Mouse (Mus musculus): ENCODE measurements around the gene Habp4. TPM values are rescaled to one million over a fixed set of nuclear protein-coding genes. Genes with fewer than 3 reads are reported as not detected.

Habp4 gene
- polyA plus RNA-seq, 1 experiment: 17.6 TPM

GRCm38 (mm10) chr13:64152241-64152669 lies 9.4 kb upstream of the Habp4 start:
- Histone ChIP-seq H3K4me1 (ENCODE audit: control insufficient read depth, insufficient read depth, low read length) (peaks cover 16% of the 10 kb centered on the region), H3K4me3 (ENCODE audit: insufficient read depth, low read length) (peak overlapping the region; percentile 92), H3K27ac (ENCODE audit: insufficient read depth, low read depth, low read length) (peak overlapping the region; percentile 79)
- no peak for TF ChIP-seq POLR2A (IDR thresholded peaks at IDR 0.05; ENCODE audit: borderline replicate concordance, low read depth, low read length)
- TF ChIP-seq CTCF (IDR thresholded peaks at IDR 0.05; ENCODE audit: low read depth, low read length): no peak

- H3K27ac ChIP-seq (ENCODE audit: insufficient read depth, low read depth, low read length): peak overlapping the region; percentile 79
- H3K4me3 ChIP-seq (ENCODE audit: insufficient read depth, low read length): peak overlapping the region; percentile 92
- peaks cover 16% of the 10 kb centered on the region for H3K4me1 ChIP-seq (ENCODE audit: control insufficient read depth, insufficient read depth, low read length)
- no peak for TF ChIP-seq POLR2A (IDR thresholded peaks at IDR 0.05; ENCODE audit: borderline replicate concordance, low read depth, low read length)
- TF ChIP-seq CTCF (IDR thresholded peaks at IDR 0.05; ENCODE audit: low read depth, low read length): no peak
These were observed 8.9 kb upstream of the Habp4 start for GRCm38 (mm10) chr13:64152671-64153082.

GRCm38 (mm10) chr13:64153083-64153682 lies 8.4 kb upstream of the Habp4 start, which contains the start of gene Zfp367:
TSS of gene Zfp367 (minus strand) at chr13:64153202.
- TF ChIP-seq POLR2A (IDR thresholded peaks at IDR 0.05; ENCODE audit: borderline replicate concordance, low read depth, low read length) (no peak), CTCF (IDR thresholded peaks at IDR 0.05; ENCODE audit: low read depth, low read length) (no peak)

GRCm38 (mm10) chr13:64153751-64154267 lies 7.8 kb upstream of the Habp4 start:
- TF ChIP-seq POLR2A (IDR thresholded peaks at IDR 0.05; ENCODE audit: borderline replicate concordance, low read depth, low read length) (no peak), CTCF (IDR thresholded peaks at IDR 0.05; ENCODE audit: low read depth, low read length) (no peak)
- Histone ChIP-seq H3K4me3 (ENCODE audit: insufficient read depth, low read length) (peak overlapping the region; percentile 54), H3K27ac (ENCODE audit: insufficient read depth, low read depth, low read length) (peak overlapping the region; percentile 77), H3K4me1 (ENCODE audit: control insufficient read depth, insufficient read depth, low read length) (peaks cover 16% of the 10 kb centered on the region)

More at GRCm38 (mm10) chr13:64153083-64153682, 8.4 kb upstream of the Habp4 start, which contains the start of gene Zfp367:
- Histone ChIP-seq H3K27ac (ENCODE audit: insufficient read depth, low read depth, low read length) (peak within 1 kb of the TSS; percentile 79), H3K4me1 (ENCODE audit: control insufficient read depth, insufficient read depth, low read length) (peaks cover 16% of the 10 kb centered on the region), H3K4me3 (ENCODE audit: insufficient read depth, low read length) (peak within 1 kb of the TSS; percentile 92)

GRCm38 (mm10) chr13:64154651-64155050 lies 7.0 kb upstream of the Habp4 start:
- no peak overlapping the region for H3K4me3 ChIP-seq (ENCODE audit: insufficient read depth, low read length)
- no peak for TF ChIP-seq CTCF (IDR thresholded peaks at IDR 0.05; ENCODE audit: low read depth, low read length)
- TF ChIP-seq POLR2A (IDR thresholded peaks at IDR 0.05; ENCODE audit: borderline replicate concordance, low read depth, low read length): no peak
- peaks cover 12% of the 10 kb centered on the region for H3K4me1 ChIP-seq (ENCODE audit: control insufficient read depth, insufficient read depth, low read length)
- H3K27ac ChIP-seq (ENCODE audit: insufficient read depth, low read depth, low read length): no peak overlapping the region

- Histone ChIP-seq H3K4me1 (ENCODE audit: control insufficient read depth, insufficient read depth, low read length) (peaks cover 10% of the 10 kb centered on the region), H3K4me3 (ENCODE audit: insufficient read depth, low read length) (no peak overlapping the region), H3K27ac (ENCODE audit: insufficient read depth, low read depth, low read length) (no peak overlapping the region)
- TF ChIP-seq POLR2A (IDR thresholded peaks at IDR 0.05; ENCODE audit: borderline replicate concordance, low read depth, low read length) (no peak), CTCF (IDR thresholded peaks at IDR 0.05; ENCODE audit: low read depth, low read length) (no peak)
These were observed 6.5 kb upstream of the Habp4 start for GRCm38 (mm10) chr13:64155171-64155571.

GRCm38 (mm10) chr13:64156966-64157365 lies 4.7 kb upstream of the Habp4 start:
- H3K27ac ChIP-seq (ENCODE audit: insufficient read depth, low read depth, low read length): no peak overlapping the region
- no peak for TF ChIP-seq CTCF (IDR thresholded peaks at IDR 0.05; ENCODE audit: low read depth, low read length)
- no peak for TF ChIP-seq POLR2A (IDR thresholded peaks at IDR 0.05; ENCODE audit: borderline replicate concordance, low read depth, low read length)
- peaks cover 4% of the 10 kb centered on the region for H3K4me1 ChIP-seq (ENCODE audit: control insufficient read depth, insufficient read depth, low read length)
- H3K4me3 ChIP-seq (ENCODE audit: insufficient read depth, low read length): no peak overlapping the region

- peak overlapping the region; percentile 36; the same call in 1 of the 2 replicates for H3K27ac ChIP-seq (ENCODE audit: insufficient read depth, low read depth, low read length)
- TF ChIP-seq POLR2A (IDR thresholded peaks at IDR 0.05; ENCODE audit: borderline replicate concordance, low read depth, low read length) (no peak), CTCF (IDR thresholded peaks at IDR 0.05; ENCODE audit: low read depth, low read length) (no peak)
- H3K4me3 ChIP-seq (ENCODE audit: insufficient read depth, low read length): peak overlapping the region; percentile 92
- no peaks in the 10 kb centered on the region for H3K4me1 ChIP-seq (ENCODE audit: control insufficient read depth, insufficient read depth, low read length)
These were observed 440 bp downstream of the Habp4 start for GRCm38 (mm10) chr13:64161916-64162611.

GRCm38 (mm10) chr13:64162626-64163025 lies 1.0 kb downstream of the Habp4 start:
- H3K27ac ChIP-seq (ENCODE audit: insufficient read depth, low read depth, low read length): no peak overlapping the region
- TF ChIP-seq POLR2A (IDR thresholded peaks at IDR 0.05; ENCODE audit: borderline replicate concordance, low read depth, low read length) (no peak), CTCF (IDR thresholded peaks at IDR 0.05; ENCODE audit: low read depth, low read length) (no peak)
- H3K4me1 ChIP-seq (ENCODE audit: control insufficient read depth, insufficient read depth, low read length): no peaks in the 10 kb centered on the region
- peak overlapping the region; percentile 92 for H3K4me3 ChIP-seq (ENCODE audit: insufficient read depth, low read length)

Measured in bone marrow macrophage, adult 2 months (primary cell).